Mouse (Mus musculus): ENCODE data around the gene Cdkn3. TPM values are rescaled to one million over a fixed set of nuclear protein-coding genes. Genes with fewer than 3 reads are reported as not detected.
"Not testable (repeated sequence)": the region's sequence is repeated elsewhere in the genome, so short reads cannot be mapped to it uniquely, and the experiment has no call there.

Gene Cdkn3
- polyA plus RNA-seq, 1 experiment from 2014 or later = 30.9 TPM

GRCm38 (mm10) chr14:46734262-46734661 is 26.1 kb upstream of the Cdkn3 start:
- ATAC-seq = no peak

GRCm38 (mm10) chr14:46734761-46735455 is 25.4 kb upstream of the Cdkn3 start:
- no peak for ATAC-seq

More at GRCm38 (mm10) chr14:46734262-46734661, 26.1 kb upstream of the Cdkn3 start:
- no peak overlapping the region for H3K9ac ChIP-seq (ENCODE audit: low read depth, low read length)
- no peak overlapping the region for H3K4me3 ChIP-seq (ENCODE audit: low read depth, low read length)
- TF ChIP-seq CTCF (IDR thresholded peaks at IDR 0.05; ENCODE audit: low read depth) = no peak
- no peaks in the 10 kb centered on the region for H3K9me3 ChIP-seq (ENCODE audit: control insufficient read depth)
- no peak overlapping the region for H3K27ac ChIP-seq (ENCODE audit: low read depth, low read length)
- H3K36me3 ChIP-seq (ENCODE audit: control insufficient read depth, insufficient read depth) = no peaks in the 10 kb centered on the region
- WGBS = 68% methylated on average over 5 of the region's 5 CpGs
- H3K4me1 ChIP-seq (replicated peaks; ENCODE audit: control insufficient read depth, insufficient read depth, low read length) = no peaks in the 10 kb centered on the region
- H3K4me2 ChIP-seq (replicated peaks; ENCODE audit: low read depth) = no peak overlapping the region
- no peaks in the 10 kb centered on the region for H3K27me3 ChIP-seq (replicated peaks; ENCODE audit: control insufficient read depth, insufficient read depth, low read length)

GRCm38 (mm10) chr14:46736366-46736765 is 24.0 kb upstream of the Cdkn3 start:
- no peak for TF ChIP-seq CTCF (IDR thresholded peaks at IDR 0.05; ENCODE audit: low read depth)
- Histone ChIP-seq H3K4me2 (replicated peaks; ENCODE audit: low read depth) (no peak overlapping the region), H3K9ac (ENCODE audit: low read depth, low read length) (no peak overlapping the region), H3K36me3 (ENCODE audit: control insufficient read depth, insufficient read depth) (no peaks in the 10 kb centered on the region), H3K4me1 (replicated peaks; ENCODE audit: control insufficient read depth, insufficient read depth, low read length) (no peaks in the 10 kb centered on the region), H3K9me3 (ENCODE audit: control insufficient read depth) (no peaks in the 10 kb centered on the region), H3K27me3 (replicated peaks; ENCODE audit: control insufficient read depth, insufficient read depth, low read length) (no peaks in the 10 kb centered on the region), H3K27ac (ENCODE audit: low read depth, low read length) (no peak overlapping the region), H3K4me3 (ENCODE audit: low read depth, low read length) (no peak overlapping the region)
- WGBS = 92% methylated on average over 4 of the region's 4 CpGs
- ATAC-seq = no peak

More at GRCm38 (mm10) chr14:46734761-46735455, 25.4 kb upstream of the Cdkn3 start:
- Histone ChIP-seq H3K4me1 (replicated peaks; ENCODE audit: control insufficient read depth, insufficient read depth, low read length) (no peaks in the 10 kb centered on the region), H3K4me3 (ENCODE audit: low read depth, low read length) (no peak overlapping the region), H3K9ac (ENCODE audit: low read depth, low read length) (no peak overlapping the region), H3K27ac (ENCODE audit: low read depth, low read length) (no peak overlapping the region), H3K4me2 (replicated peaks; ENCODE audit: low read depth) (no peak overlapping the region), H3K9me3 (ENCODE audit: control insufficient read depth) (no peaks in the 10 kb centered on the region), H3K27me3 (replicated peaks; ENCODE audit: control insufficient read depth, insufficient read depth, low read length) (no peaks in the 10 kb centered on the region), H3K36me3 (ENCODE audit: control insufficient read depth, insufficient read depth) (no peaks in the 10 kb centered on the region)
- 84% methylated on average over 14 of the region's 14 CpGs for WGBS
- TF ChIP-seq CTCF (IDR thresholded peaks at IDR 0.05; ENCODE audit: low read depth) = no peak

GRCm38 (mm10) chr14:46737346-46737745 is 23.0 kb upstream of the Cdkn3 start:
- not testable (repeated sequence) for H3K27ac ChIP-seq (ENCODE audit: low read depth, low read length); H3K4me3 ChIP-seq (ENCODE audit: low read depth, low read length); H3K27me3 ChIP-seq (replicated peaks; ENCODE audit: control insufficient read depth, insufficient read depth, low read length); H3K9ac ChIP-seq (ENCODE audit: low read depth, low read length); H3K4me2 ChIP-seq (replicated peaks; ENCODE audit: low read depth); H3K36me3 ChIP-seq (ENCODE audit: control insufficient read depth, insufficient read depth); H3K4me1 ChIP-seq (replicated peaks; ENCODE audit: control insufficient read depth, insufficient read depth, low read length); ATAC-seq; H3K9me3 ChIP-seq (ENCODE audit: control insufficient read depth)

GRCm38 (mm10) chr14:46742674-46743073 is 17.7 kb upstream of the Cdkn3 start:
- no peak for TF ChIP-seq CTCF (IDR thresholded peaks at IDR 0.05; ENCODE audit: low read depth)
- no peak overlapping the region for H3K27ac ChIP-seq (ENCODE audit: low read depth, low read length)
- no peak overlapping the region for H3K9ac ChIP-seq (ENCODE audit: low read depth, low read length)
- H3K4me3 ChIP-seq (ENCODE audit: low read depth, low read length) = no peak overlapping the region
- H3K9me3 ChIP-seq (ENCODE audit: control insufficient read depth) = no peaks in the 10 kb centered on the region
- H3K4me1 ChIP-seq (replicated peaks; ENCODE audit: control insufficient read depth, insufficient read depth, low read length) = no peaks in the 10 kb centered on the region
- WGBS = 81% methylated on average over 2 of the region's 2 CpGs
- no peaks in the 10 kb centered on the region for H3K27me3 ChIP-seq (replicated peaks; ENCODE audit: control insufficient read depth, insufficient read depth, low read length)
- no peaks in the 10 kb centered on the region for H3K36me3 ChIP-seq (ENCODE audit: control insufficient read depth, insufficient read depth)
- no peak overlapping the region for H3K4me2 ChIP-seq (replicated peaks; ENCODE audit: low read depth)
- no peak for ATAC-seq

- ATAC-seq = no peak
- no peak overlapping the region for H3K4me2 ChIP-seq (replicated peaks; ENCODE audit: low read depth)
- TF ChIP-seq CTCF (IDR thresholded peaks at IDR 0.05; ENCODE audit: low read depth) = no peak
- WGBS = 90% methylated on average over 8 of the region's 8 CpGs
- no peak overlapping the region for H3K4me3 ChIP-seq (ENCODE audit: low read depth, low read length)
- no peaks in the 10 kb centered on the region for H3K36me3 ChIP-seq (ENCODE audit: control insufficient read depth, insufficient read depth)
- no peaks in the 10 kb centered on the region for H3K4me1 ChIP-seq (replicated peaks; ENCODE audit: control insufficient read depth, insufficient read depth, low read length)
- H3K27me3 ChIP-seq (replicated peaks; ENCODE audit: control insufficient read depth, insufficient read depth, low read length) = no peaks in the 10 kb centered on the region
- no peak overlapping the region for H3K27ac ChIP-seq (ENCODE audit: low read depth, low read length)
- H3K9ac ChIP-seq (ENCODE audit: low read depth, low read length) = no peak overlapping the region
- H3K9me3 ChIP-seq (ENCODE audit: control insufficient read depth) = no peaks in the 10 kb centered on the region
Measured at GRCm38 (mm10) chr14:46745413-46745812, 14.9 kb upstream of the Cdkn3 start.

- not testable (repeated sequence) for H3K9ac ChIP-seq (ENCODE audit: low read depth, low read length); H3K4me1 ChIP-seq (replicated peaks; ENCODE audit: control insufficient read depth, insufficient read depth, low read length); H3K27ac ChIP-seq (ENCODE audit: low read depth, low read length); ATAC-seq; H3K4me3 ChIP-seq (ENCODE audit: low read depth, low read length); H3K27me3 ChIP-seq (replicated peaks; ENCODE audit: control insufficient read depth, insufficient read depth, low read length); H3K36me3 ChIP-seq (ENCODE audit: control insufficient read depth, insufficient read depth); H3K4me2 ChIP-seq (replicated peaks; ENCODE audit: low read depth); H3K9me3 ChIP-seq (ENCODE audit: control insufficient read depth)
- 65% methylated on average over 8 of the region's 10 CpGs for WGBS
Measured at GRCm38 (mm10) chr14:46754371-46754770, 6.0 kb upstream of the Cdkn3 start.

Measured in intestine, postnatal 0 days (tissue).